Mouse (Mus musculus): ENCODE data around the gene Gm11027. TPM values are rescaled to one million over a fixed set of nuclear protein-coding genes. Genes with fewer than 3 reads are reported as not detected.
"Not testable (repeated sequence)": the region's sequence is repeated elsewhere in the genome, so short reads cannot be mapped to it uniquely, and the experiment has no call there.

Gene Gm11027
- total RNA-seq (2021): not detected
- long read RNA-seq: 0 reads

GRCm38 (mm10) chr12:116275086-116275485, at the start of gene Gm11027:
Gm11027 (plus strand) TSS chr12:116275386.
- not testable (repeated sequence) for DNase-seq (ENCODE audit: low spot score in 2 of 2)

GRCm38 (mm10) chr12:116226289-116227057, 48.7 kb upstream of the Gm11027 start:
- no peak for DNase-seq (ENCODE audit: low spot score in 2 of 2)

- DNase-seq (ENCODE audit: low spot score in 2 of 2): no peak
Observed at GRCm38 (mm10) chr12:116229451-116229850, 45.7 kb upstream of the Gm11027 start.

GRCm38 (mm10) chr12:116231612-116232011, 43.6 kb upstream of the Gm11027 start:
- peak; percentile 16 to 43 for DNase-seq (ENCODE audit: low spot score in 2 of 2)

GRCm38 (mm10) chr12:116232061-116232460, 43.1 kb upstream of the Gm11027 start:
- no peak for DNase-seq (ENCODE audit: low spot score in 2 of 2)

- no peak for DNase-seq (ENCODE audit: low spot score in 2 of 2)
Observed at GRCm38 (mm10) chr12:116235356-116235755, 39.8 kb upstream of the Gm11027 start.

- DNase-seq (ENCODE audit: low spot score in 2 of 2): no peak
Observed at GRCm38 (mm10) chr12:116236658-116237057, 38.5 kb upstream of the Gm11027 start.

- DNase-seq (ENCODE audit: low spot score in 2 of 2): no peak
Observed at GRCm38 (mm10) chr12:116238370-116238769, 36.8 kb upstream of the Gm11027 start.

GRCm38 (mm10) chr12:116238803-116239202, 36.4 kb upstream of the Gm11027 start:
- no peak for DNase-seq (ENCODE audit: low spot score in 2 of 2)

- DNase-seq (ENCODE audit: low spot score in 2 of 2): no peak
Observed at GRCm38 (mm10) chr12:116244601-116245000, 30.6 kb upstream of the Gm11027 start.

- DNase-seq (ENCODE audit: low spot score in 2 of 2): no peak
Observed at GRCm38 (mm10) chr12:116254652-116255051, 20.5 kb upstream of the Gm11027 start.

- DNase-seq (ENCODE audit: low spot score in 2 of 2): no peak
Observed at GRCm38 (mm10) chr12:116255636-116256035, 19.6 kb upstream of the Gm11027 start.

- DNase-seq (ENCODE audit: low spot score in 2 of 2): no peak
Observed at GRCm38 (mm10) chr12:116258321-116258720, 16.9 kb upstream of the Gm11027 start.

- peak; percentile 81 to 87 for DNase-seq (ENCODE audit: low spot score in 2 of 2)
Observed at GRCm38 (mm10) chr12:116262555-116263341, 12.4 kb upstream of the Gm11027 start, which contains the start of gene Wdr60. Wdr60 (minus strand) TSS chr12:116263022.

- no peak for DNase-seq (ENCODE audit: low spot score in 2 of 2)
Observed at GRCm38 (mm10) chr12:116264756-116265155, 10.4 kb upstream of the Gm11027 start.

- no peak for DNase-seq (ENCODE audit: low spot score in 2 of 2)
Observed at GRCm38 (mm10) chr12:116265275-116265674, 9.9 kb upstream of the Gm11027 start.

- no peak for DNase-seq (ENCODE audit: low spot score in 2 of 2)
Observed at GRCm38 (mm10) chr12:116269450-116269849, 5.7 kb upstream of the Gm11027 start.

GRCm38 (mm10) chr12:116270538-116270937, 4.6 kb upstream of the Gm11027 start:
- DNase-seq (ENCODE audit: low spot score in 2 of 2): no peak

- no peak for DNase-seq (ENCODE audit: low spot score in 2 of 2)
Observed at GRCm38 (mm10) chr12:116271071-116271470, 4.1 kb upstream of the Gm11027 start.

GRCm38 (mm10) chr12:116273733-116274132, 1.5 kb upstream of the Gm11027 start:
- DNase-seq (ENCODE audit: low spot score in 2 of 2): no peak

- DNase-seq (ENCODE audit: low spot score in 2 of 2): no peak
Observed at GRCm38 (mm10) chr12:116275631-116276030, 445 bp downstream of the Gm11027 start.

- DNase-seq (ENCODE audit: low spot score in 2 of 2): no peak
Observed at GRCm38 (mm10) chr12:116276961-116277360, 1.8 kb downstream of the Gm11027 start.

Measured in layer of hippocampus, postnatal 10 days (tissue).